Mouse (Mus musculus) liver, adult 2 months (tissue): ENCODE data around the gene Emc1. TPM values are rescaled to one million over a fixed set of nuclear protein-coding genes. Genes with fewer than 3 reads are reported as not detected.

Experiments
- DNase-seq: peaks from one replicate; pipeline ENCODE4 v3.0.0-alpha.2; 2011; ENCODE audit warnings: low read depth, low spot score; ENCODE audit errors: extremely low read depth
- H3K27ac ChIP-seq: fragments of 200-500 bp; replicated peaks from 2 replicates; pipeline ENCODE4 v1.5.1; 2012; ENCODE audit warnings: low read depth, mild to moderate bottlenecking, control low read depth, inconsistent platforms, low read length; ENCODE audit not compliant: insufficient read depth
- H3K27me3 ChIP-seq: fragments of 200-500 bp; 2 replicates; pipeline ENCODE4 v1.6.1; 2012; ENCODE audit warnings: mild to moderate bottlenecking, moderate library complexity, low read length, inconsistent platforms; ENCODE audit not compliant: control insufficient read depth, insufficient read depth
- H3K36me3 ChIP-seq: fragments of 200-500 bp; 2 replicates; pipeline ENCODE4 v1.6.1; 2012; ENCODE audit warnings: low read length, inconsistent platforms; ENCODE audit not compliant: control insufficient read depth, insufficient read depth
- H3K4me1 ChIP-seq: fragments of 200-500 bp; 2 replicates; pipeline ENCODE4 v1.6.1; 2011; ENCODE audit warnings: low read length; ENCODE audit not compliant: control insufficient read depth, insufficient read depth
- H3K4me3 ChIP-seq: fragments of 200-500 bp; 2 replicates; pipeline ENCODE4 v1.5.1; 2011; ENCODE audit warnings: low read depth, mild to moderate bottlenecking, control low read depth, low read length, moderate library complexity; ENCODE audit not compliant: insufficient read depth
- H3K79me2 ChIP-seq: fragments of 200-500 bp; 2 replicates; pipeline ENCODE4 v1.6.1; 2012; ENCODE audit warnings: inconsistent platforms, mild to moderate bottlenecking, low read length, moderate library complexity; ENCODE audit not compliant: control insufficient read depth, insufficient read depth
- H3K9ac ChIP-seq: fragments of 200-500 bp; 2 replicates; pipeline ENCODE4 v1.6.1; 2012; ENCODE audit warnings: low read depth, mild to moderate bottlenecking, control low read depth, inconsistent platforms, low read length
- CTCF ChIP-seq: fragments of 200-500 bp; IDR thresholded peaks from 2 replicates; pipeline ENCODE4 v1.5.1; 2011; ENCODE audit warnings: low read depth, low read length, control low read depth
- POLR2A ChIP-seq: fragments of 200-500 bp; IDR thresholded peaks from 2 replicates; pipeline ENCODE4 v1.6.1; 2011; ENCODE audit warnings: low read length, control low read depth; ENCODE audit not compliant: insufficient read depth; ENCODE audit errors: extremely low read depth
- WGBS: fragments of 180-500 bp; shearing (Covaris S2); methylation state at CpG from one replicate; pipeline ENCODE4 v1.1.7; 2018; 5-methylcytosine and 5-hydroxymethylcytosine counted together
- polyA plus RNA-seq: library from polyadenylated mRNA; depleted of rRNA; stranded (reverse); fragments of >200 nt; gene quantifications from 2 replicates; pipeline ENCODE4 v1.2.3, GENCODE M21; 2012
- total RNA-seq: library from RNA; depleted of rRNA; stranded (reverse); fragments of >200 nt; gene quantifications from 2 replicates; pipeline ENCODE4 v1.2.3, GENCODE M21; 2014

Gene Emc1
- total and polyA plus RNA-seq, 2 experiments: 22.3 to 23.0 TPM

GRCm38 (mm10) chr4:139334631-139335295 is 17.6 kb upstream of the Emc1 start:
- Histone ChIP-seq H3K79me2 (no peaks in the 10 kb centered on the region), H3K4me3 (no peak overlapping the region), H3K27ac (peak overlapping the region; percentile 100), H3K4me1 (peaks cover 5% of the 10 kb centered on the region), H3K9ac (peak overlapping the region; percentile 49; the same call in 1 of the 2 replicates), H3K36me3 (no peaks in the 10 kb centered on the region), H3K27me3 (no peaks in the 10 kb centered on the region)
- TF ChIP-seq CTCF (no peak), POLR2A (no peak)
- 19% methylated on average over 7 of the region's 9 CpGs for WGBS
- DNase-seq: peak; percentile 98

- whole genome bisulfite sequencing: 28% methylated on average over 7 of the region's 7 CpGs
- peak; percentile 78 for DNase-seq
- Histone ChIP-seq H3K27me3 (no peaks in the 10 kb centered on the region), H3K9ac (peak overlapping the region; percentile 49), H3K4me3 (peak overlapping the region; percentile 1; the same call in 1 of the 2 replicates), H3K4me1 (peaks cover 5% of the 10 kb centered on the region), H3K79me2 (no peaks in the 10 kb centered on the region), H3K36me3 (no peaks in the 10 kb centered on the region), H3K27ac (peak overlapping the region; percentile 100)
- TF ChIP-seq CTCF: no peak
- no peak for TF ChIP-seq POLR2A
These were observed 16.9 kb upstream of the Emc1 start for GRCm38 (mm10) chr4:139335507-139335906.

- TF ChIP-seq POLR2A (peak; percentile 55; the same call in 1 of the 2 replicates), CTCF (peak; percentile 92)
- Histone ChIP-seq H3K36me3 (no peaks in the 10 kb centered on the region), H3K4me3 (peak overlapping the region; percentile 73), H3K9ac (peak overlapping the region; percentile 81), H3K27me3 (no peaks in the 10 kb centered on the region), H3K27ac (peak overlapping the region; percentile 100), H3K4me1 (peaks cover 12% of the 10 kb centered on the region), H3K79me2 (no peaks in the 10 kb centered on the region)
- 10% methylated on average over 24 of the region's 24 CpGs for WGBS
- DNase-seq: peak; percentile 90
These were observed 15.4 kb upstream of the Emc1 start for GRCm38 (mm10) chr4:139336822-139337483.

GRCm38 (mm10) chr4:139338145-139338544 is 14.2 kb upstream of the Emc1 start:
- no peaks in the 10 kb centered on the region for H3K27me3 ChIP-seq
- TF ChIP-seq CTCF: no peak
- TF ChIP-seq POLR2A: no peak
- no peaks in the 10 kb centered on the region for H3K36me3 ChIP-seq
- H3K27ac ChIP-seq: no peak overlapping the region
- no peak overlapping the region for H3K9ac ChIP-seq
- no peaks in the 10 kb centered on the region for H3K79me2 ChIP-seq
- no peak for DNase-seq
- H3K4me1 ChIP-seq: peaks cover 18% of the 10 kb centered on the region
- WGBS: 61% methylated on average over 33 of the region's 33 CpGs
- H3K4me3 ChIP-seq: no peak overlapping the region

- DNase-seq: no peak
- Histone ChIP-seq H3K27me3 (no peaks in the 10 kb centered on the region), H3K9ac (no peak overlapping the region), H3K79me2 (no peaks in the 10 kb centered on the region), H3K4me3 (no peak overlapping the region), H3K36me3 (no peaks in the 10 kb centered on the region), H3K27ac (no peak overlapping the region), H3K4me1 (peaks cover 23% of the 10 kb centered on the region)
- WGBS: 84% methylated on average over 4 of the region's 4 CpGs
- TF ChIP-seq POLR2A: no peak
- TF ChIP-seq CTCF: no peak
These were observed 11.6 kb upstream of the Emc1 start for GRCm38 (mm10) chr4:139340835-139341234.
